Mouse (Mus musculus) frontal cortex, postnatal 25 days (tissue): ENCODE measurements around the gene Pitpnc1.

Source experiments
- DNase-seq, 2 experiments: peaks; one replicate each; pipeline ENCODE4 v3.0.0; 2022; ENCODE audit warnings: low spot score in 2 of 2

Pitpnc1 gene

GRCm38 (mm10) chr11:107443121-107444095 lies 27.1 kb downstream of the Pitpnc1 start:
- no peak for DNase-seq

GRCm38 (mm10) chr11:107441050-107441449 lies 29.4 kb downstream of the Pitpnc1 start:
- DNase-seq = no peak

DNA sequence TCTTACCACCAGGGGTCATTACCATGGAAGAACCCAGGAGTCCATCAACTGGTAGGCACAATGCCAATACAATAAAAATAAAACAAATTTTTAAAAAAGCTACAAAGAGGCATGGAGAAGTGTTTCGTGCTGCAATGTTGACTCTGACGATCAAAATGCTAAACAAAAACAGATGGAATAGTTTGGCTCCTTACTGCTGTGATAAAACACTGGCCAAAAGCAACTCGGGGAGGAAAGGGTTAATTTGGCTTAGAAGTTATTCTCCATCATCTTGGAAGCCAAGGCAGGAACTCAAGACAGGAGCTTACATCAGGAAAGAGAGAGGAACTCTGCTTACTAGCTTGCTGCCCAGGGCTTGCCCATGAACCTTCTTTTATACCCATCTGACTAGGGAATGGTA lies 32.4 kb downstream of the Pitpnc1 start:
- DNase-seq = no peak

DNA sequence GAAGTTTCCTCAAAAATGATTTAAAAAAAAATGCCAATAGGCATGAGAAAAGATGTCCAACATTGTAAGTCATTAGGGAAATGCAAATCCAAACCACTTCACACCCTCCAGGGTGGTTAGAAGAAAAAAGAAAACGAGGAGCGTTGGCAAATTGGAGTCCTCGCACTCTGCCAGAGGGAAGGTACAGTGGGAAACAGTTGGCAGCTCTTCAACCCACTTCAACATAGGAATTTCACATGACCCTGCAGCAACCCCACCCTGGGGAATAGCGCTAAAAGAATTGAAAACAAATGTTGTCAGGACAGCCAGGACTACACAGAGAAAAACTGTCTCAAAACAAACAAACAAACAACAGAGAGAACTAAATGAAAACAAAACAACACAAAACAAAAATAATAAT lies 32.8 kb downstream of the Pitpnc1 start:
- DNase-seq = no peak

- no peak for DNase-seq
Observed at GRCm38 (mm10) chr11:107435776-107436449, 34.6 kb downstream of the Pitpnc1 start.

DNA sequence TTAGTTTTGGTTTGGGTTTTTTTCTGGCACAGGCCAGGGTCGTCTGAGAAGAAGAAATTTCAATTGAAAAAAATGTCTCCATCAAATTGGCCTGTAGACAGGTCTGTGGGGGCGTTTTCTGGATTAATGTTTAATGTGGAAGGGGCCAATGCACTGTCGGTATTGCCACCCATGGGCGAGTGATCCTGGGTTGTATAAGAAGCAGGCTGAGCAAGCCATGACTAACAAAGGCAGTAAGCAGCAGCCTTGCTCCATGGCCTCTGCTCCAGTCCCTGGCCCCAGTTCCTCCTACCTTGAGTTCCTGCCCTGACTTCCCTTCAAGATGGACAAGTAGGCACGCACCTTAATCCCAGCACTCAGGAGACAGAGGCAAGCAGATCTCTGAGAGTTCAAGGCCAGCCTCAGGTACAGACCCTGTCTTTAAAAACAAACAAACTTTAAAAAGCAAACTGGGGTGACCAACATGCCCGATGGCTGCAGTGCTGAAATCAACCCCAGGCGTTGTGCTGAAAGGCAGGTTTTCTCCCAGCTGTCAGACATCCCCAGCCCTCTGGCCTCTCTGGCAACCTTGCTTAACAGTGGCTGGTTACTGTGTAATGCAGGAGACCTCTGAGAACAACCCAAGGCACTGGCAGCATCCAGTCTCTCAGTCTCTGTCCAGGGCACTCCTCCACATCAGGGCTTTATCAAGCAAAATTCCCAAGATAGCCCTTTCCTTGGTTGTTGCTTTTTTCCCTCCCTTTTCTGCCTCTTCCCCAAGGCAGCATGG lies 39.1 kb downstream of the Pitpnc1 start:
- DNase-seq = no peak

- DNase-seq = no peak
Observed at GRCm38 (mm10) chr11:107428011-107428410, 42.5 kb downstream of the Pitpnc1 start.

DNA sequence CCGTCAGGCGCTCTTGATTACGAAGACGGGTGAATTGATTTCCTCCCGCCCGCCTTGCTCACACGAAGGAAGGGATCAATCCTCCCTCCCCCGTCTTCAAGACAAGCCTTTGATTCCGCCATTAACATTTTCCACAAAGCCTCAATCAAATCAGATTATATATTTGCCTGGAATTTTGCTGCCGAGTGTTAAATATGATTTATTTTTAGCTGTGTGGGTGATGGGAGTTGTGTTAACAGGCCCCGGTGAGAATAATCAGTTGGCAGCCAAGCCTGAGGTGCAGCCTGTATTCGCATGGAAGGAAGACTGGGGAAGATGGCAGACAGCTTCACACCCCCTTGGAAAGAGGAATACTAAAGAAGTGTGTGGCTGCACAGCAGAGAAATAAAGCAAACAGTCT lies 46.3 kb downstream of the Pitpnc1 start:
- DNase-seq = no peak

- no peak for DNase-seq
Observed at GRCm38 (mm10) chr11:107422356-107422754, 48.1 kb downstream of the Pitpnc1 start.

DNA sequence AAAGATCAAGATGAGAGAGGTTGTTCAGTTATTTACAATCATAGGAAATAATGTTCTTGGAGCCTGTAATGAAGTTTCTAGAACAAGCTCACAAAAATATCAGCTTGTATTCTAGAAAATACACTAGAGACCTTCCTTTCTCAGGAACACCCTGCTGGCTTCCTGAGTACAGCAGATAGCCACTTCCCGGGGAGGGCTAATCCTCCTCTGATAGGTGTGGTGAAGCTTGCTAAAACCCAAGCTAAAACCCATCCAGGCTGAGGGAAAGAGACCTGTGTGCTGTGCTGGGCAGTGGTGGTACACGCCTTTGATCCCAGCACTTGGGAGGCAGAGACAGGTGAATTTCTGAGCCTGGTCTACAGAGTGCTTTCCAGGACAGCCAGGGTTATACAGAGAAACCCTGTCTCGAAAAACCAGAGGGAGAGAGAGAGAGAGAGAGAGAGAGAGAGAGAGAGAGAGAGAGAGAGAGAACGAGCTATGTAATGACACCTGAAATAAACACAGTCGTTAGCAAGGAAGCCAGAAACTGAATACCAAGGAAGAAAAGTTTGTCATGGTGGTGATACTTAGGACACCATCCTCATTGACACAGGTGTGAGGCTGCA lies 48.6 kb downstream of the Pitpnc1 start:
- DNase-seq = no peak

- no peak for DNase-seq
Observed at GRCm38 (mm10) chr11:107419925-107420324, 50.6 kb downstream of the Pitpnc1 start.

- no peak for DNase-seq
Observed at GRCm38 (mm10) chr11:107417041-107417583, 53.4 kb downstream of the Pitpnc1 start.

GRCm38 (mm10) chr11:107416561-107416926 lies 54.0 kb downstream of the Pitpnc1 start:
- DNase-seq = no peak

- no peak for DNase-seq
Observed at GRCm38 (mm10) chr11:107415901-107416560, 54.5 kb downstream of the Pitpnc1 start.

DNA sequence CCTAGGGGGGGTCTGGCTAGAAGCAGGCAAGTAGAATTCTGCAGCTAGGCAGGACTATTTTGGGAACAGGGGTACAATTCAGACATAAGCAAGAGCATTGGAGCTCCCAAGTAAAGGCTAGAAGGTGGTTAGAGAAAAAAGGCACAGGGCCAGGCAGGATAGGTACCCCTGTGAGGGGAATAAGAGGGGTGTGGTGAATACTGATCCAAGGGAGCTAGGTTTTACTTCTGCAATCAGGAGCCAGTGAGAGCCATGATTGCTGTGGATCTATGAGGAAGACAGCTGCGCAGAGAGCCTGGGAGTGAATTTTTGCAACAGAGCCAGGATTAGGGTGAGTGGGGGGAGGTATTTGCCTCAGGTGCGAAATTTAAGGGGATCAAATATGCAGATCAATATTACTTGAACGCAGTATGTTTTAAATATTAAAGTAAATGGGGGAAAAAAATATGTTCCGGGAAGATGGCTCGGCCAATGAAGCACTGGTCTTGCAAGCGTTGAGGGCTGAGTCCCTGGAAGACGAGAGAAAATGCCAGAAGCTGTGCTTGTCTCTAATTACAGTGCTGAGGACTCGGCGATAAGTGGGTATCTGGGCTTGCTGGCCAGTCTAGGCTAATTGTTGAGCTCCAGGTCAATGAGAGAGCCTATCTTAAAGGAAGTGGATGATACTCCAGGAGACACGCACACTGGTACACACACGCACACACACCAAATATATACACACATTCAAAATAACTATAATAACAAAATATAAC lies 55.3 kb downstream of the Pitpnc1 start:
- no peak for DNase-seq

- DNase-seq = peak in 1 of 2 experiments; percentile 29
Observed at GRCm38 (mm10) chr11:107413251-107413655, 57.2 kb downstream of the Pitpnc1 start.

DNA sequence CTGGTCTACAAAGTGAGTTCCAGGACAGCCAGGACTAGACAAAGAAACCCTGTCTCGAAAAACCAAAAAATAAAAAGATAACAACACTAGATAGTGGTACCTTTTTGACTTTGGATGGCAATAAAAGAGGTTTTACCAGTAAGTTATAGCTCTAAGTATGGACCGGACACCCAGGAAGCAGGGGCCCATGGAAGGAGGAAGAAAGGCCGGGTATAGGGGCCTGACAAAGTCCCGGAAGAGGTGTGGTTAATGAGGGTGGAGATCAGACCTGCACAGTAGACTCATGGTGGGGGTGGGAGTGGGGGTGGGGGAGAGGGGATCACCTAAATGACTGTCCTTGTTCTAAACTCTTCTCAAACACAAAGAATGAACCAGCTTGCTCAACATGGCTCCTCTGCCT lies 58.4 kb downstream of the Pitpnc1 start:
- DNase-seq = no peak

DNA sequence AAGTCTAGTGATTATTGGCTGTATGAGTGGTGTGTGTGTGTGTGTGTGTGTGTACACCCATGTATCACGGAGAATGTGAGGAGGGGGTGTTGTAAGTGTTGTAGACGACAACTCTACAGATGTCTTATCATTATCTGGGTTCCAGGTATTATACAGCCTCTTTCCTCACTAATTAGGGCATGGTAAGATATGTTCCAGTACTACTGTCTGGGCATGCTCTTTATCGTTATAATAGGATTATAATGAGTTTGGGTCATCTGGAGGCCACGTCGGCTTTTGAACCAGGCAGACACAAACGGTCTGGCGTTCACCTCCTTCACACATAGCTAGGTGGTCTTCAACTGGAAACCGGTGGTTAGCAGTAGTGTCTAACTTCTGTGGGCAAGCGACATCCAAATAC lies 58.9 kb downstream of the Pitpnc1 start:
- DNase-seq = no peak

DNA sequence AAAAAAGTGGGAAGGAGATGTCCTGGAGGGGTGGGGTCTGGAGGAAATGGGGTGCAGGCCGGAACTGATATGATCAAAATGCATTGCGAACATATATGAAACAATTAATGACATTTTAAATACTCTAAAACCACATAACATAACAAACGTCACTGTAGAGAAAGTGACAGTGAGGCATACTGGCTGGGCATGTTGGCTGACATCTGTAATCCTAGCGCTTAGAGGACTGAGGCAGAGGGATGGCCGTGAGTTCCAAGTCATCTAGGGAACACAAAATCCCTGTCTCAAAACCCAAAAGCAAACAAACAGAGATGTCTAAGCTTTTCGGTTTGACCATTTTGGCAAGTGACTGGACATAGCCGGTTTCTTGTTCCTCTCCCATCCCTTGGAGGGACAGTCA lies 59.7 kb downstream of the Pitpnc1 start:
- no peak for DNase-seq

DNA sequence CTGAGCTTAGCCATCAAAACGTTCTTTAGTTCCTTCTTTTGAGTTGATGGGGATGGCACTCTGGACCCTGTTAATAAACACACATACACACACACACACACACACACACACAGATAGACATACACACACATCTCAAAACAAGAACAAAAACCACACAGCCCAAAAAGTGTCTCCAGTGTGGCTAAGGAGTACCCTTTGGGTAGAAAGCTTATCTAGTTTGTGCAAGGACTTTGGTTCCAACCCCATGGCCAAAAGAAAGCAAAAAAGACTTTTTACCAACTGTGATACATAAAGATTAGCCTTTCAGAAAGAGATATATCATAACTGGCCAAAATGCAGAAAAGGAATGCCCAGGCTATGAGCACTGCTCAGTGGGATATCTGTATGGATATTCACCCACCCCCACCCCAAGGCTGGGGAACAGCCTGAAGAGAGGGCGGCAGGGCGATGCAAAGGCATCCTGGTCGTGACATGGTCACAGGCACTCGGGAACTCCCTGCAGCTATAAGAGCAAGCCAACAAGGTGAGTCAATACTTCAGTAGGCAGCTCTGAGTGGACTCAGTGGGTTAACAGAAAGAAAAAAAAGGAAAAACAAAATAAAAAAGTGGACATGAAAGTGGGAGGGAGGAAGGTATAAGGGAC lies 60.3 kb downstream of the Pitpnc1 start:
- DNase-seq = no peak
